Mouse (Mus musculus): ENCODE data around the gene Zfp40. TPM values are rescaled to one million over a fixed set of nuclear protein-coding genes. Genes with fewer than 3 reads are reported as not detected.

Gene Zfp40
- 0.05 and 0.24 TPM in 2 replicates for polyA plus RNA-seq (2012; rRNA removed)

DNA sequence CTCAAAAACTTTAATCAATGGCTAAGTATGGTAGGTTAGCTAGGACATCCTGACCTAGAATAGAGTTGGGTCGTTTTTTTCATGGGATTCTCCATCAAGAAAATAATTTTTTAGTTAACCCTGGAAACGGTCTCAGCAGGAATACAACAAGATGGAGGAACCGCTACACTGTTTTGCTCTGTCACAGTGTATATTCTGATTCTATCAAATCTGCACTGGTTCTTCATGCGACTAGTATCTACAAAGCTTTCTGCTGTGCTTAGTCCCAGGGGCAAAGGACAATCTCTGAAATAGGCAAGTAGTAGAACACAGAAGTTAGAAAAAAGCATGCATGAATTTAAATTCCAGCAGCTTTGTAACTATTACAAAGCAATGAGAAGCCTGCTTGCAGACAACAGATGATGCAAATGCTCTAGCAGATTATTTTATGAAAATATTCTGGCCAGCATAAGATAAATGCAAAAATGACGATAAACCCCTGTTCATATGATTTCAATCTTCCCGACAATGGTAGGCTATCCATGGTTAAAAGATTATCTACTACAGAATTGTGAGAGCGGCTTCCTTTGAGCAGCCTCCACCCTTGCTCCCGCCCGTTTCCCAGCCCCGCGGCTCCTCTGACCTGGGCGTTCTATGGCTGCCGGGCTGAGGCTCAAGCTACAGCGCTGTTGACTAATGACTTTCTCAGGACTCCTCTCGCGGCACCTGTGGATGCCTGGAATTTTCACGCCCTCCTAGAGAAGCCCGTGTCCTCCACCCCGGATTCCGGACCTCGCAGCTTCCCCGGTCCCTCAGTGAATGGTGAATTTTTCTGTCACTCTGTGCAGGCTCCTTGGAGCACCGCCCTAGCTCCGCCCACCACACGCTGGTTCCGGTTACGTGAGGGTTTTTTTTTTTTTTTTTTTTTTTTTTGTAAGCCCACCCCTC, at the start of gene Zfp40:
Gene Zfp40 (minus strand): TSS at position 800 of the 927 bp plus-strand sequence.

Other genes with a start within 250 kb of the Zfp40 start
- gene Vmn2r-ps130, start 132.1 kb downstream of the Zfp40 start, polyA plus RNA-seq (2012; rRNA removed) = not detected in 2 replicates
- gene Vmn2r114, start 119.3 kb upstream of the Zfp40 start, polyA plus RNA-seq (2012; rRNA removed) = not detected in 2 replicates
- not detected in 2 replicates for gene Vmn2r115, start 150.5 kb upstream of the Zfp40 start, polyA plus RNA-seq (2012; rRNA removed)
- not detected in 2 replicates for gene Vmn2r116, start 191.4 kb upstream of the Zfp40 start, polyA plus RNA-seq (2012; rRNA removed)